Mouse (Mus musculus) heart, adult 8-10 months (tissue): ENCODE results near the gene Sorl1. TPM values are rescaled to one million over a fixed set of nuclear protein-coding genes. Genes with fewer than 3 reads are reported as not detected.

Experiments
- DNase-seq: peaks from one replicate; pipeline ENCODE4 v3.0.0; 2022; ENCODE audit warnings: low spot score
- total RNA-seq, 4 experiments: library from RNA; stranded (reverse); gene quantifications; 2 replicates each; pipeline ENCODE4 v1.2.4; 2022

Sorl1 gene
- total RNA-seq, 4 experiments from 2014 or later = 15.1 to 20.9 (median 18.2) TPM

GRCm38 (mm10) chr9:42019308-42020031 lies 104.6 kb downstream of the Sorl1 start:
- DNase-seq = no peak

DNA sequence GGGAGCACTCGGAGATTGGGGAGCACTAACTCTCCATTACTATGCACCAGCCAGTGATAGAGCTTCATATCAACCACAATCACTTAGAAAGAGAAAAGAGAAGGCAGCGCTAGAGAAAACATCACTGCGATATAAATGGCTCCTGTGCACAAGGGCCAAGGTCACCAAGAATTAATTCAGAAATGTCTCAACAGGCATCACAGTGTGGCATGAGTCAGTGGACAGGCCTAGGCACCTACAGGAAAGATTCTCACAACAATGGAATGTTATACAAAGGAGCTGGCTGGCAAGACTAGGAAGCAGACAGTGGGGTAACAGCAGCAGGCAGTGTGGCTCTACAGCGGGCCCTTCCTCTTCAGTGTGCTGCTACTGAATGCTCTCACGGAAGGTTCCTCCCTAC lies 115.6 kb downstream of the Sorl1 start:
- no peak for DNase-seq

DNA sequence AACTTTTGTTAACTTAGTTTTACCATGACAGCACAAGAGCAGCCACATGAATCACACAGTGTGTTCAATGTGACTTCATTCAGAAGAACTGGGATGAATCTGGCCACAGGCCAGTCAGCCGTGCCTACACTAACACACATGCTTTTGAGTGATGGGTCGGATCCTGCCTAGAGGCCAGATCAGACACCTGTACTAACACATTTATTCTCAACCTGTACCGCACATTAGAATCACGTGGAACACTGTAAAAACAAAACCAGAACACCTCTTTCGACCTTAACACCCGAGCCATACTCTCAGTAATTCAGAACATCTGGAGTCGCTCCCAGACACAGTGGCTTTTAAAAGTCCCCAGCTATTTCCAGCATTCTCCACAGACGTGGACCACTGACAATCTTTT lies 119.0 kb downstream of the Sorl1 start:
- DNase-seq = no peak

GRCm38 (mm10) chr9:42004140-42004539 lies 120.0 kb downstream of the Sorl1 start:
- DNase-seq = no peak

DNA sequence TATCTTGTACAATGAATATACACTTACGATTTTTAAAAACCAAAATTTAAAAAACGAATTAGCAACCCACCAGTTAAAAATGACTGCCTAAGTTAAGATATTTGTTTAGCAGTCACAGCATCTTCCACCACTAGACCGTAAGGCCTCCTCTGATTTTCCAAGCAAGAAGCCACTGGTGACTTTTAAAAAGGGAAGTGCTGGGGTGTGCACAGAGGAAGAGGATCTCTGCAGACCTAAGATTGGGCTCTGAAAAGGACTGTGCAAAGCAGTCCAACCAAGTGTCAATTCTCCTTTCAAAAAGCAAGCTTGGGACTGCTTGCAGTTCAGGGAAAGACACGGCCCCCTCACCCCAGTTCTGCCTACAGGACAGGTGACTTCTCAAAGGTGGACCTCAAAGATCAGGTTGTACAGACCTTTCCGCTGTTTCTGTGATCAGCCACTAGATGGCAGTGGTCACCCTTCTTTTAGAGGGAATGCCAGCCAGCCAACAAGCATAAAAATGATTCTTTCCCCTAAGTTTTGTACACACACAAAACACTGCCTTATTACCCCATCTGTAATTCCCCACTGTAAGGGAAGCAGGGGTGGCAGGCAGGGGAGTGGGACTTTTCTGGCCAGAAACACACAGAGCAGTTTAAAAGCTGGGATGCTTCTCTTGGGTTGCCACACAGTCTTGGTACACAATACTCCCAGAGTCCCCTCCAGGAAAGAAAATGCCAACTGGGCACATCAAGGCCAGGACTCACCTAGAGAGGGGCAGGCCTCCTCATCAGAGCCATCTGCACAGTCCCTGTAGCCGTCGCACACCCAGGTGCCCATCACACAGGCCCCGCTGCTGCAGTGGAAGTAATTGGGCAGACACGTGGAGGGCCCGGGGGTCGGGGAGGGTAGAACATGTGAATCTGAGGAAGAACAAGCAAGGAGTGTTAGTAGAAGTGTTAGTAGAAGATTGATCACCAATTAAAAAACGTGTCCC lies 124.3 kb downstream of the Sorl1 start:
- peak; percentile 21 for DNase-seq

- DNase-seq = no peak
These were observed 128.8 kb downstream of the Sorl1 start for GRCm38 (mm10) chr9:41995278-41995677.

GRCm38 (mm10) chr9:41993821-41994220 lies 130.3 kb downstream of the Sorl1 start:
- DNase-seq = no peak

GRCm38 (mm10) chr9:41992841-41993240 lies 131.3 kb downstream of the Sorl1 start:
- DNase-seq = no peak

GRCm38 (mm10) chr9:41985636-41986035 lies 138.5 kb downstream of the Sorl1 start:
- DNase-seq = no peak

DNA sequence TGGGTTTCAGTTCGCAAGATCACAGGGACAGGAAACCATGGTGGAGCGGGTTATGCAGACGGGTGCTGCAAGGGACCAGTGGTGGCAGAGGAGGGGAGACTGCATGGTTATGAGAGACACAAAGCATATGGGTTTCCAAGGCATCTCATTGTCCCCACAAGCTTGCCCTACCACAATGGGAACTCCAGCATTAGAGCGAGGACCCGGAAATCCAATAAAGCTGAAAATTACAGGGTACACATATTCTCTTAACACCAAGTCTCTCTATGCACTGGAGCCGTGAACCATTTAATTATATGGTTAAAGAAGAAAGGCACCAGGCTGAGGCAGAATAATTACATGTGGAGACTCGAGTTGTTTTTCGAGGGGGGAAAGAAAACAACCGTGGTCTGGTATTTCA lies 139.0 kb downstream of the Sorl1 start:
- no peak for DNase-seq

DNA sequence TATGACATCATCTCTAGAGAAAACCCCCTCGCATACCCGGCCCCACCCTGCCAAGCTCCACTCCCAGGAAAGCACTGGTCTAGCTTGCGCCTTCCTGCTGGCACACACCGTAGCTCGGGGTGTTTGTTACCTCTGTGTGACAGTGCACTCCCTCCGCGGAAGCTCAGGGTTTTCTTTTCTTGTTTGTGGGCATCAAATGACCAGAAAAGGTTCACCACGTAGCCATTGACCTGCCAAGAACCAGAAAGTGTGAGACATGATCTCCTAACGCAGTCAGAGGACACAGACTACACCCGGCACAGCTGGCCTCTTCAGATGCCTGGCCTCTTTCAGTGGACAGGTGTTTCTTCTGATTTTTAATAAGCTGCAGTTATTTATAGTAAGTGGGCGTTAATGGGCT lies 139.8 kb downstream of the Sorl1 start:
- no peak for DNase-seq

- DNase-seq = no peak
These were observed 140.8 kb downstream of the Sorl1 start for GRCm38 (mm10) chr9:41983286-41983685.

GRCm38 (mm10) chr9:41982760-41983159 lies 141.3 kb downstream of the Sorl1 start:
- DNase-seq = no peak

GRCm38 (mm10) chr9:41982023-41982422 lies 142.1 kb downstream of the Sorl1 start:
- no peak for DNase-seq

DNA sequence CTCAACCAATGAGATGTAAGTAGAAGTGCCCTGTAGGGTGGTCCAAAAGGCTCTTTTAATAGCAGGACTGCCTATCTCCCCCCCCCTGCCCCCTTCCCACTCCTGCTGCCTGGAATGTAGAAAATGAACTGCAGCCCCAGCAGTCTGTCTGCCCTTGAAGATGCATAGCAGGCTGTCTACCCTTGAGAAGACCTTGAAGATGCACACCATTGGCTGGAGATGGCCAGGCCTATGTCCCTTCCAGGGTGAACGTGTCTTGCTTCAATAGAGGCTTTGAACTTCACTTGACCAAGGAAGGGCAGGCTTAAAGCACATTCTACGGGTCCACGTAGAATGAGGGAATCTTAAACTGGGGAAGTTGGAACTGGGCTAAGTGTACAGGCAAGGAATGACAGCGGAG lies 142.8 kb downstream of the Sorl1 start:
- no peak for DNase-seq

- no peak for DNase-seq
These were observed 143.3 kb downstream of the Sorl1 start for GRCm38 (mm10) chr9:41980796-41981195.

DNA sequence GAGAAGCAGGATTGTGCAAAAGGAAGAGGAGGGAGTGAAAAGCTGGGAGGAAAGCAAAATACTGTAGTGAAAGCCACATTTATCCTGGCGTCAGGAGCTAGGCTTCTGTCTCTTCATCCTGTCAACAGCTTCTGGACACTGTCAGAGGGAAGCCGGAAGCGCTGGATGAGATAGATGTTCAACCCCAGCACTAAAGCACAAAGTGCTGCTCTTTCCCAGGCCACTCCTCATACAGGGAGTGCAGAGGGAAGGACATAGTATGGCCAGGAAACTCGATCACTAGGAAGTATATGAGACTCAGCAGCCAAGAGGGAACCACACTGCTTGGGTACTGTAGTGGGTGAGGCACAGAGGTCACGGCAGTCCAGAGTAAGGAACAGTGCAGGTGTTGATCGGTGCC lies 145.7 kb downstream of the Sorl1 start:
- no peak for DNase-seq

GRCm38 (mm10) chr9:41975968-41976367 lies 148.1 kb downstream of the Sorl1 start:
- no peak for DNase-seq

- no peak for DNase-seq
These were observed 149.4 kb downstream of the Sorl1 start for GRCm38 (mm10) chr9:41974661-41975060.

DNA sequence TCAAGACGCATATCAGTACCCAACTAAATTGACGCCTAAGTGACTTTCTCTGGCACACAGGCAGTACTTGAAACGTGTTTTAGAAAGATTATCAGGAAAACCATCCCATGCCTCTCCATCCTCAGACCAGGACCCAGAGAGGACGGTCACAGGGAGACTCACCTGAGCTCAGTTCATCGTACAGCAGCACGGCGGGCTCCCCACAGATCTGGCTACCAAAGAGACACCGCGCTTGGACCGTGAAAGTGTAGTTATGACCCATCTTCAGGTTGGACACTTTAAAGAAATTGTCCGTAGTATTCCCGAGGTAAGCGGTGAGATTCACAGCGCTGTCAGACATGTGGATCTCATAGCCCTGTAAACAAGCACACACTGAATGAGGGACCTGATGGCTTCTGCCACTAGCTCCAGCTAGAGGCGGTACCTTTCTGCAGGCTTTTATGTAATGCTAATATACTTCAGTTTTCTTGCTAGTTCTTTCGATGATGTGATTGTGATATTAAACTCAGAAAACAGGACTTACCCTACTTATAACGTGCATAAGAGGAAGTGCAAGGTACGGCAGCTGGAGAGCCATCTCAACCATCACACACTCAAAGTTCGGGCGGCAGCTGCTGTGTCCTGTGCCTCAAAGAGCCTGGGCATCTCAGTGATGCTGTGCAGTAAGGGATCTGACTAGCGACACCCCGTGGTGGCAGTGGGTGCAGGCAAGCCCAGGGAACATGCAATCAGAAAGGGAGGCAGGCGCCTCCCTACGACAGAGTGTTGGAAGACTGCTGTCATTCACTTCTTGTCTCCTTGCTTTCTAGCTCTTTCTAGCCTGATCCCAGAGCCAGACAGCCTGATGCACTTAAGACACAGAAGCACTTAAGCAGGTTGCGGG lies 150.1 kb downstream of the Sorl1 start:
- DNase-seq = no peak

GRCm38 (mm10) chr9:41969961-41970360 lies 154.1 kb downstream of the Sorl1 start:
- DNase-seq = no peak
